Mouse (Mus musculus) testis, adult 2 months (tissue): ENCODE results near the gene Atg10. TPM values are rescaled to one million over a fixed set of nuclear protein-coding genes. Genes with fewer than 3 reads are reported as not detected.

Experiments used
- H3K27ac ChIP-seq: fragments of 200-500 bp; 2 replicates; pipeline ENCODE4 v1.5.1; 2012; ENCODE audit warnings: low read depth, low read length; ENCODE audit not compliant: control insufficient read depth, insufficient read depth
- H3K27me3 ChIP-seq: fragments of 200-500 bp; 2 replicates; pipeline ENCODE4 v1.6.1; 2012; ENCODE audit warnings: mild to moderate bottlenecking, low read length, moderate library complexity; ENCODE audit not compliant: control insufficient read depth, insufficient read depth
- H3K36me3 ChIP-seq: fragments of 200-500 bp; 2 replicates; pipeline ENCODE4 v1.6.1; 2012; ENCODE audit warnings: mild to moderate bottlenecking, low read length; ENCODE audit not compliant: control insufficient read depth, insufficient read depth
- H3K4me1 ChIP-seq: fragments of 200-500 bp; 2 replicates; pipeline ENCODE4 v1.6.1; 2012; ENCODE audit warnings: low read length; ENCODE audit not compliant: control insufficient read depth, insufficient read depth
- H3K4me3 ChIP-seq: fragments of 200-500 bp; 2 replicates; pipeline ENCODE4 v1.5.1; 2012; ENCODE audit warnings: low read depth, mild to moderate bottlenecking, low read length, moderate library complexity, mixed read lengths; ENCODE audit not compliant: control insufficient read depth
- CTCF ChIP-seq: fragments of 200-500 bp; IDR thresholded peaks from 2 replicates; pipeline ENCODE4 v1.5.1; 2012; ENCODE audit warnings: low read depth, mild to moderate bottlenecking, inconsistent platforms, low read length, moderate library complexity; ENCODE audit not compliant: control insufficient read depth, insufficient read depth, insufficient replicate concordance
- POLR2A ChIP-seq: fragments of 200-500 bp; IDR thresholded peaks from 2 replicates; pipeline ENCODE4 v1.6.1; 2012; ENCODE audit warnings: low read depth, mild to moderate bottlenecking, inconsistent platforms, low read length, moderate library complexity; ENCODE audit not compliant: control insufficient read depth
- polyA plus RNA-seq: library from polyadenylated mRNA; depleted of rRNA; stranded (reverse); fragments of >200 nt; gene quantifications from 2 replicates; pipeline ENCODE4 v1.2.3, GENCODE M21; 2012

Gene Atg10
- polyA plus RNA-seq, 1 experiment, result 1.1 TPM

GRCm38 (mm10) chr13:90907376-90907775 lies 316.4 kb downstream of the Atg10 start:
- Histone ChIP-seq H3K27me3 (no peaks in the 10 kb centered on the region), H3K36me3 (no peaks in the 10 kb centered on the region), H3K27ac (no peak overlapping the region), H3K4me1 (no peaks in the 10 kb centered on the region), H3K4me3 (no peak overlapping the region)
- TF ChIP-seq CTCF (no peak), POLR2A (no peak)

- TF ChIP-seq CTCF (no peak), POLR2A (no peak)
- no peaks in the 10 kb centered on the region for H3K27me3 ChIP-seq
Observed at GRCm38 (mm10) chr13:90905176-90905575, 318.6 kb downstream of the Atg10 start, which contains the start of gene Atp6ap1l. Atp6ap1l (minus strand) TSS chr13:90905355.

GRCm38 (mm10) chr13:90896821-90897220 lies 326.9 kb downstream of the Atg10 start:
- H3K36me3 ChIP-seq, result no peaks in the 10 kb centered on the region
- H3K27me3 ChIP-seq, result no peaks in the 10 kb centered on the region
- no peaks in the 10 kb centered on the region; the same call in none of the 2 replicates for H3K4me1 ChIP-seq
- H3K27ac ChIP-seq, result no peak overlapping the region
- TF ChIP-seq POLR2A (no peak), CTCF (no peak)
- no peak overlapping the region for H3K4me3 ChIP-seq

More at GRCm38 (mm10) chr13:90905176-90905575, 318.6 kb downstream of the Atg10 start, which contains the start of gene Atp6ap1l:
- no peak within 1 kb of the TSS for H3K4me3 ChIP-seq
- H3K36me3 ChIP-seq, result no peaks in the 10 kb centered on the region
- H3K27ac ChIP-seq, result no peak within 1 kb of the TSS
- no peaks in the 10 kb centered on the region for H3K4me1 ChIP-seq

GRCm38 (mm10) chr13:90896098-90896497 lies 327.7 kb downstream of the Atg10 start:
- no peaks in the 10 kb centered on the region; the same call in none of the 2 replicates for H3K4me1 ChIP-seq
- no peak overlapping the region for H3K4me3 ChIP-seq
- H3K27ac ChIP-seq, result no peak overlapping the region
- TF ChIP-seq POLR2A (no peak), CTCF (no peak)
- no peaks in the 10 kb centered on the region for H3K27me3 ChIP-seq
- H3K36me3 ChIP-seq, result no peaks in the 10 kb centered on the region

- Histone ChIP-seq H3K36me3 (no peaks in the 10 kb centered on the region), H3K4me3 (no peak overlapping the region), H3K4me1 (no peaks in the 10 kb centered on the region; the same call in none of the 2 replicates), H3K27ac (no peak overlapping the region), H3K27me3 (no peaks in the 10 kb centered on the region)
- TF ChIP-seq POLR2A (no peak), CTCF (no peak)
Observed at GRCm38 (mm10) chr13:90894819-90895218, 328.9 kb downstream of the Atg10 start.

GRCm38 (mm10) chr13:90890111-90890510 lies 333.7 kb downstream of the Atg10 start:
- Histone ChIP-seq H3K36me3 (no peaks in the 10 kb centered on the region), H3K27me3 (no peaks in the 10 kb centered on the region), H3K4me3 (no peak overlapping the region), H3K4me1 (peaks cover 3% of the 10 kb centered on the region), H3K27ac (no peak overlapping the region)
- TF ChIP-seq POLR2A (no peak), CTCF (no peak)

- no peak overlapping the region for H3K27ac ChIP-seq
- H3K36me3 ChIP-seq, result no peaks in the 10 kb centered on the region; the same call in 1 of the 2 replicates
- H3K4me1 ChIP-seq, result 0 out of 2 replicates have a peak, but pooled peaks cover 3% of the 10 kb centered on the region
- TF ChIP-seq POLR2A (no peak), CTCF (peak; percentile 58; the same call in 1 of the 2 replicates)
- H3K4me3 ChIP-seq, result peak overlapping the region; percentile 76
- H3K27me3 ChIP-seq, result no peaks in the 10 kb centered on the region
Observed at GRCm38 (mm10) chr13:90886568-90886983, 337.2 kb downstream of the Atg10 start.
